Mouse (Mus musculus) erythroblast, adult 5-6 weeks (primary cell): ENCODE measurements at regions not wholly inside any gene's neighbourhood (a gene's known extent, or its start where the extent isn't known, plus 50 kb on each side); places are given as distances from the start of the nearest gene placed in this dataset.
"Not testable (repeated sequence)": the region's sequence is repeated elsewhere in the genome, so short reads cannot be mapped to it uniquely, and the experiment has no call there.

Experiments used
- ATAC-seq: replicated peaks from 2 replicates; pipeline ENCODE4 v1.8.0; 2016; ENCODE audit warnings: moderate number of reproducible peaks, mild to moderate bottlenecking, moderate TSS enrichment, inconsistent platforms; ENCODE audit not compliant: poor library complexity, low FRiP score, severe bottlenecking

- ATAC-seq, result no peak
These were observed 108.6 kb downstream of the Katnal1 start for GRCm38 (mm10) chr5:148820476-148820875.

GRCm38 (mm10) chr5:148819423-148819822, 109.7 kb downstream of the Katnal1 start:
- peak; percentile 66 for ATAC-seq

GRCm38 (mm10) chr5:148818746-148819145, 110.4 kb downstream of the Katnal1 start:
- no peak for ATAC-seq

GRCm38 (mm10) chr5:148812840-148813239, 116.3 kb downstream of the Katnal1 start:
- ATAC-seq, result no peak

- peak; percentile 65 for ATAC-seq
These were observed 117.1 kb downstream of the Katnal1 start for GRCm38 (mm10) chr5:148812016-148812415.

- no peak for ATAC-seq
These were observed 119.6 kb downstream of the Katnal1 start for GRCm38 (mm10) chr5:148809485-148809884.

- no peak for ATAC-seq
These were observed 120.1 kb downstream of the Katnal1 start for GRCm38 (mm10) chr5:148809055-148809454.

- no peak for ATAC-seq
These were observed 120.7 kb downstream of the Katnal1 start for GRCm38 (mm10) chr5:148808426-148808825.

- no peak for ATAC-seq
These were observed 121.5 kb downstream of the Katnal1 start for GRCm38 (mm10) chr5:148807612-148808011.

GRCm38 (mm10) chr5:148805030-148805429, 124.1 kb downstream of the Katnal1 start:
- ATAC-seq, result no peak

GRCm38 (mm10) chr5:148803772-148804171, 125.3 kb downstream of the Katnal1 start:
- no peak for ATAC-seq

GRCm38 (mm10) chr5:148802720-148803119, 126.4 kb downstream of the Katnal1 start:
- ATAC-seq, result 0 out of 2 replicates have a peak, but pooled peaks have one; percentile 32

GRCm38 (mm10) chr5:148798541-148798940, 130.6 kb downstream of the Katnal1 start:
- ATAC-seq, result no peak

- ATAC-seq, result no peak
These were observed 133.0 kb downstream of the Katnal1 start for GRCm38 (mm10) chr5:148796072-148796471.

- peak; percentile 62; the same call in 1 of the 2 replicates for ATAC-seq
These were observed 134.7 kb downstream of the Katnal1 start for GRCm38 (mm10) chr5:148794465-148794864.

GRCm38 (mm10) chr5:148792736-148793440, 136.2 kb downstream of the Katnal1 start:
- ATAC-seq, result peak; percentile 63; the same call in 1 of the 2 replicates

- no peak for ATAC-seq
These were observed 137.5 kb downstream of the Katnal1 start for GRCm38 (mm10) chr5:148791651-148792050.

- ATAC-seq, result not testable (repeated sequence)
These were observed 138.8 kb downstream of the Katnal1 start for GRCm38 (mm10) chr5:148790343-148790742.

- no peak for ATAC-seq
These were observed 139.3 kb downstream of the Katnal1 start for GRCm38 (mm10) chr5:148789823-148790222.

GRCm38 (mm10) chr5:148789147-148789566, 140.0 kb downstream of the Katnal1 start:
- no peak for ATAC-seq

GRCm38 (mm10) chr5:148788690-148789089, 140.4 kb downstream of the Katnal1 start:
- ATAC-seq, result no peak

- ATAC-seq, result no peak
These were observed 141.8 kb downstream of the Katnal1 start for GRCm38 (mm10) chr5:148787270-148787669.
